Mouse (Mus musculus) limb, embryonic 11.5 days (tissue): ENCODE data around the gene Rpl38. TPM values are rescaled to one million over a fixed set of nuclear protein-coding genes. Genes with fewer than 3 reads are reported as not detected.

Experiments used
- ATAC-seq: fragments of 200-750 bp; cut with Nextera tagmentation; 2 replicates; pipeline ENCODE4 v1.8.0; 2017; ENCODE audit warnings: low read depth; ENCODE audit not compliant: insufficient number of reproducible peaks, low FRiP score, low TSS enrichment
- DNase-seq: peaks from one replicate; pipeline ENCODE4 v3.0.0-alpha.2; 2015; ENCODE audit warnings: low spot score
- H3K27ac ChIP-seq: fragments of 300-500 bp; sonication (generic); replicated peaks from 2 replicates; pipeline ENCODE4 v1.5.1; 2014; ENCODE audit warnings: low read depth, mild to moderate bottlenecking, low read length
- H3K27me3 ChIP-seq: fragments of 300-500 bp; sonication (generic); 2 replicates; pipeline ENCODE4 v1.6.1; 2014; ENCODE audit warnings: mild to moderate bottlenecking, low read length, mixed read lengths; ENCODE audit not compliant: control insufficient read depth, insufficient read depth
- H3K36me3 ChIP-seq: fragments of 300-500 bp; sonication (generic); 2 replicates; pipeline ENCODE4 v1.6.1; 2014; ENCODE audit warnings: mild to moderate bottlenecking, low read length, moderate library complexity, mixed read lengths; ENCODE audit not compliant: control insufficient read depth, insufficient read depth
- H3K4me1 ChIP-seq: fragments of 300-500 bp; sonication (generic); 2 replicates; pipeline ENCODE4 v1.6.1; 2014; ENCODE audit warnings: low read length, mixed read lengths; ENCODE audit not compliant: control insufficient read depth, insufficient read depth
- H3K4me2 ChIP-seq: fragments of 300-500 bp; sonication (generic); 2 replicates; pipeline ENCODE4 v1.6.1; 2014; ENCODE audit warnings: low read depth, mild to moderate bottlenecking, moderate library complexity; ENCODE audit not compliant: severe bottlenecking
- H3K4me3 ChIP-seq: fragments of 300-500 bp; sonication (generic); 2 replicates; pipeline ENCODE4 v1.5.1; 2014; ENCODE audit warnings: low read depth, low read length
- H3K9ac ChIP-seq: fragments of 300-500 bp; sonication (generic); 2 replicates; pipeline ENCODE4 v1.6.1; 2014; ENCODE audit warnings: mild to moderate bottlenecking, low read length
- H3K9me3 ChIP-seq: fragments of 300-500 bp; sonication (generic); 2 replicates; pipeline ENCODE4 v1.6.1; 2016; ENCODE audit warnings: low read length; ENCODE audit not compliant: control insufficient read depth
- WGBS: fragments of 180-500 bp; shearing (Covaris S2); extraction: QIAGEN DNeasy Blood & Tissue Kit; methylation state at CpG from one replicate; pipeline ENCODE4 v1.1.7; 2014; 5-methylcytosine and 5-hydroxymethylcytosine counted together
- polyA plus RNA-seq: library from polyadenylated mRNA; unstranded; fragments of >200 nt; fragmentation: Nextera tagmentation; extraction: Ambion mirVana; gene quantifications from 2 replicates; pipeline ENCODE4 v1.2.1, GENCODE M21; 2014

Rpl38 gene
- polyA plus RNA-seq, 1 experiment from 2014 or later = 1,033 TPM

- no peak overlapping the region for H3K27ac ChIP-seq
- no peak for ATAC-seq
Observed at GRCm38 (mm10) chr11:114676896-114677530, 8.7 kb downstream of the Rpl38 start.

DNA sequence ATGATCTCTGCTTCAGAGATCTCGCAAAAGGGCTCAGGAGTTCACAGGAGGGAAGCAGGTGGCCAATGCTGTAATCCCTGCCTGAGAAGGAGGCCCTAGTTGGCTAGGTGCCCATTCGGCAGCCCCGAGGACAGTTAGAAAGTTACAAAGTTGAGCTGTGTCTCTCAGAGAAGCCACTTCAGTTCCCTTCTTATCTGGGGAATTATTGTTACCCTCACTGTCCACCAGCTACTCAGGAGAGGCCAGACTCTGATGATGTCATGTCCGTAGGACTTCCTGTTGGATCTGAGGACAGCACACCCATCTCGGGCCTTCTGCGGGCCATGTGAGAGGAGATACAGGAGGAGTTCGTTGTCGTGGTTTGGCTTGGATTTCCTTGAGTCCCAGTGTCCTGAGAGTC, 11.3 kb downstream of the Rpl38 start:
- 80% methylated on average over 8 of the region's 8 CpGs for WGBS
- Histone ChIP-seq H3K27me3 (no peaks in the 10 kb centered on the region), H3K27ac (no peak overlapping the region), H3K4me1 (peaks cover 17% of the 10 kb centered on the region), H3K36me3 (no peaks in the 10 kb centered on the region), H3K4me3 (no peak overlapping the region), H3K4me2 (no peak overlapping the region), H3K9me3 (no peaks in the 10 kb centered on the region), H3K9ac (no peak overlapping the region)
- DNase-seq (no peak), ATAC-seq (no peak)

More at GRCm38 (mm10) chr11:114676896-114677530, 8.7 kb downstream of the Rpl38 start:
- no peak for DNase-seq
- no peaks in the 10 kb centered on the region for H3K9me3 ChIP-seq
- H3K4me1 ChIP-seq = peaks cover 11% of the 10 kb centered on the region; the same call in 1 of the 2 replicates
- WGBS = 34% methylated on average over 9 of the region's 9 CpGs
- H3K4me3 ChIP-seq = no peak overlapping the region
- no peaks in the 10 kb centered on the region for H3K27me3 ChIP-seq
- H3K9ac ChIP-seq = no peak overlapping the region
- peak overlapping the region; percentile 96; the same call in 1 of the 2 replicates for H3K4me2 ChIP-seq
- peaks cover 7% of the 10 kb centered on the region; the same call in 1 of the 2 replicates for H3K36me3 ChIP-seq

DNA sequence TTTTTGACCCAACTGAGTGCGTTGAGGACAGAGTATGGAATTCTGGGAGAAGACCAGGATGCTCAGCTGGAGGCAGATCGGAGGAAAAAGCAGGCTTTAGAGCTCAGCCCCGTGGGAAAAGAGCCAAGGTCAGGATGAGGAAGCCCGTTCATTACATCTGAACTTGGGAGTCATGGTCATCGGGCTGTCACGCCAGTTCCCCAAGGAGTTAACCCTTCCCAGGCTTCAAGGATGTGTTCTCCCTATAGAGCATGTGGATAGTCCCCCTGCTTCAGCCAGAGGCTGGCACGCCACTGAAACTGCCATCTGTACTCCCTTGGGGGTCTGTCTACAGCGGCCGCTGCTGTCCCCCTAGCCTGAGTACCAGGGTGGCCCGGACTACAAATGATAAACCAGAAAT, 12.0 kb downstream of the Rpl38 start:
- H3K4me1 ChIP-seq = peaks cover 22% of the 10 kb centered on the region
- no peaks in the 10 kb centered on the region for H3K36me3 ChIP-seq
- H3K9me3 ChIP-seq = no peaks in the 10 kb centered on the region
- no peak overlapping the region for H3K9ac ChIP-seq
- no peak overlapping the region for H3K4me2 ChIP-seq
- WGBS = 71% methylated on average over 10 of the region's 10 CpGs
- no peaks in the 10 kb centered on the region for H3K27me3 ChIP-seq
- H3K27ac ChIP-seq = no peak overlapping the region
- DNase-seq (no peak), ATAC-seq (no peak)
- H3K4me3 ChIP-seq = no peak overlapping the region

GRCm38 (mm10) chr11:114681054-114681453, 12.7 kb downstream of the Rpl38 start:
- Histone ChIP-seq H3K4me3 (no peak overlapping the region), H3K4me2 (no peak overlapping the region), H3K9me3 (no peaks in the 10 kb centered on the region), H3K9ac (no peak overlapping the region), H3K27me3 (no peaks in the 10 kb centered on the region), H3K4me1 (peaks cover 19% of the 10 kb centered on the region), H3K27ac (no peak overlapping the region), H3K36me3 (no peaks in the 10 kb centered on the region)
- ATAC-seq (no peak), DNase-seq (no peak)
- WGBS = 69% methylated on average over 5 of the region's 5 CpGs

DNA sequence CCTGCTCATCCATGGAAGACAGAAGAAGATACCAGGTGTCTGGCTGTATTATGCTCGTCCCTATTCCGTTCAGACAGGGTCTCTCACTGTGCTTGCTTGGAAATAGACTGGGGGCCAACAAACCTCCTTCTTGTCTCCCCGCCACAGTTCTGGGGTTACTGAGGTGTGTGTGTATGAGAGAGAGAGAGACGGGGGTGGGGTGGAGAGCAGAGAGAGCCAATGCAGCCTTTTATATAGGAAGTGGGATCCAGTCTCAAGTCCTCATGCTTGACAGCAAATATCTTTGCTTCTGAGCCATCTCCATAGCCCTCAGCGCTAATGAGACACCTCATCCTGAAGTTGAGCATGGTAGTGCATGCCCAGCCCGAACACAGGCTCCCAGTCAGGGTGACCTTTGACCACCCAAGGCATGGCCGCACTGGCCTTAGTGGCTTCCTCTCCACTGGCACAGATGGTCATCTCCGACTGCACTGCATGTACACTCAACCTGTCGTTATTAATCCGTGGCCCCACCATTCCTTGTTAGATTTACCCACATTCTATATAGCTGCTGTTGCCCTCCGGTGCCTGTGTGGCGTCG, 14.1 kb downstream of the Rpl38 start:
- Histone ChIP-seq H3K36me3 (no peaks in the 10 kb centered on the region), H3K27ac (no peak overlapping the region), H3K9me3 (no peaks in the 10 kb centered on the region), H3K27me3 (no peaks in the 10 kb centered on the region), H3K9ac (no peak overlapping the region), H3K4me1 (peaks cover 12% of the 10 kb centered on the region), H3K4me2 (no peak overlapping the region), H3K4me3 (no peak overlapping the region)
- ATAC-seq (no peak), DNase-seq (no peak)
- WGBS = 89% methylated on average over 13 of the region's 13 CpGs

GRCm38 (mm10) chr11:114683029-114683721, 14.9 kb downstream of the Rpl38 start:
- no peaks in the 10 kb centered on the region for H3K36me3 ChIP-seq
- WGBS = 90% methylated on average over 10 of the region's 10 CpGs
- no peak overlapping the region for H3K4me2 ChIP-seq
- no peak overlapping the region for H3K4me3 ChIP-seq
- ATAC-seq = no peak
- no peak overlapping the region for H3K27ac ChIP-seq
- no peak for DNase-seq
- H3K27me3 ChIP-seq = no peaks in the 10 kb centered on the region
- H3K9ac ChIP-seq = no peak overlapping the region
- H3K4me1 ChIP-seq = peaks cover 12% of the 10 kb centered on the region
- no peaks in the 10 kb centered on the region for H3K9me3 ChIP-seq

DNA sequence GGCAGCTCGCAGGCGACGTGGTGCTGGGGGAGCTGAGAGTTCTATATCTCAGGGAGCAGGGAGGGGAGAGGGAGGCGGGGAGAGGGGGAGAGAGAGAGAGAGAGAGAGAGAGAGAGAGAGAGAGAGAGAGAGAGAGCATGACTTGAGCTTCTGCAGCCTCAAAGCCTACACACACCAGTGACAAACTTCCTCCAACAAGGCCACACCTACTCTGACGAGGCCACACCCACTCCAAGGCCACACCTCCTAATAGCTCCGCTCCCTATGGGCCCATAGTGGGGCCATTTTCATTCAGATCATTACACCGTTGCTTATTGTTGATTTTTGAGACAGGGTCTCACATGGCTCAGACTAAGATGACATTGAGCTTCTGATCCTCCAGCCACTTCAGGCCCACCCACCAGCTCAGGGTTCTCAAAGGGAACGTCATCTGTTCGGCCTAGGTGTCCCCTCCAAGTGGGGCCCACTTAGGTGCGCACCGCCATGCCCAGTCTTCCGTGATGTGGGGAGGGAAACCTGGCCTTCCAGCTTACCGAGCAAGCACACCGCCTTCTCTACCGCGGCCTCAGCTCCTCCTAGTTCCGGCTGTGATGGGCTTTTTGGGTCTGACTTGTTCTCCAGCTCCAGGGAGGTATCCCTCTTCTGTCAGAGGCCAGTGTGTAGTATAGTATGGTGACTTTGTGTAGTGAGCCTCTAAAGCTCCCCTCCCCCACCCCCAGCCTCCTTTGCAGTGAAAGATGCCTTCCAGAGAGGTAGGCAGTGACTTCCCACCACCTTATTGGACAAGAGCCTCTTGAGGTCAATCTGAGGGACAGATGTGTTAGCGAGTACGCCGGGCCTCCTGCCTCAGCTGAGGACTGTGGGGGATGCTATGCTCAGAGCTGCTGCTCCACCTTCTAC, 15.6 kb downstream of the Rpl38 start:
- H3K4me3 ChIP-seq = no peak overlapping the region

More for the DNA sequence above, 15.6 kb downstream of the Rpl38 start:
- Histone ChIP-seq H3K27ac (no peak overlapping the region), H3K9ac (no peak overlapping the region), H3K36me3 (no peaks in the 10 kb centered on the region), H3K4me2 (no peak overlapping the region), H3K9me3 (no peaks in the 10 kb centered on the region), H3K4me1 (peaks cover 12% of the 10 kb centered on the region), H3K27me3 (no peaks in the 10 kb centered on the region)
- no peak for ATAC-seq
- DNase-seq = no peak
- 68% methylated on average over 20 of the region's 20 CpGs for WGBS
